Mouse (Mus musculus) hindbrain, embryonic 10.5 days (tissue): ENCODE measurements around the gene Olfr958. TPM values are rescaled to one million over a fixed set of nuclear protein-coding genes. Genes with fewer than 3 reads are reported as not detected.

Source experiments
- DNase-seq: peaks from one replicate; pipeline ENCODE4 v3.0.0-alpha.2; 2017; ENCODE audit warnings: low spot score
- H3K27ac ChIP-seq: fragments of 300-500 bp; sonication (generic); 2 replicates; pipeline ENCODE4 v1.5.1; 2016; ENCODE audit warnings: mild to moderate bottlenecking, moderate library complexity
- H3K27me3 ChIP-seq: fragments of 300-500 bp; sonication (generic); 2 replicates; pipeline ENCODE4 v1.6.1; 2016; ENCODE audit warnings: mild to moderate bottlenecking; ENCODE audit not compliant: poor library complexity, insufficient read depth, severe bottlenecking
- H3K36me3 ChIP-seq: fragments of 300-500 bp; sonication (generic); 2 replicates; pipeline ENCODE4 v1.6.1; 2016; ENCODE audit warnings: mild to moderate bottlenecking, moderate library complexity
- H3K4me1 ChIP-seq: fragments of 300-500 bp; sonication (generic); replicated peaks from 2 replicates; pipeline ENCODE4 v1.6.1; 2016; ENCODE audit warnings: mild to moderate bottlenecking
- H3K4me3 ChIP-seq: fragments of 300-500 bp; sonication (generic); 2 replicates; pipeline ENCODE4 v1.5.1; 2016; ENCODE audit warnings: mild to moderate bottlenecking, moderate library complexity
- H3K9me3 ChIP-seq: fragments of 300-500 bp; sonication (generic); 2 replicates; pipeline ENCODE4 v1.6.1; 2016; ENCODE audit warnings: mild to moderate bottlenecking, moderate library complexity
- WGBS: fragments of 180-500 bp; shearing (Covaris S2); methylation state at CpG from one replicate; pipeline ENCODE4 v1.1.7; 2016; 5-methylcytosine and 5-hydroxymethylcytosine counted together
- polyA plus RNA-seq: library from polyadenylated mRNA; unstranded; fragments of >200 nt; fragmentation: Nextera tagmentation; extraction: Ambion mirVana; gene quantifications from 2 replicates; pipeline ENCODE4 v1.2.1, GENCODE M21; 2016

Olfr958 gene
- polyA plus RNA-seq, 1 experiment from 2014 or later: not detected

DNA sequence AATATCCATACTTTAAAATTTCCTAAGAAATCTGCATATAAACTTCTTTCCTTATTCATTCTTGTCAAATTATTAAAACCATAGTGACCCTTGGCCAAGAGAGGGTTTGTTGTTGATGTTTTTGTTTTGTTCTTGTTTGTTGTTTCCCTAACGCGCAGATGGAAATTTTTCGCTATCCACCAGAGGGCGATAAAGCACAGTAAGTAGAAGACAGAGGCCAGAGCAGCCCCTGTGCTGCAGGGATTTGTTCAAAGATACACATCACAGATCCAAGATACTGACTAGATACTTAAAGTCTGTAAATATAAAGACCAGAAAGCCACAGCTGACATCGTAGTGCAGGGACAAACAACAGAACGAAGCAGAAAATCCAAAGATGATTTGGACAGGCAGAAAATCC, 44.9 kb downstream of the Olfr958 start:
- H3K4me1 ChIP-seq: no peaks in the 10 kb centered on the region
- 13% methylated on average over 6 of the region's 6 CpGs for whole genome bisulfite sequencing
- DNase-seq: peak; percentile 44

More for the DNA sequence above, 44.9 kb downstream of the Olfr958 start:
- Histone ChIP-seq H3K9me3 (no peaks in the 10 kb centered on the region), H3K27ac (no peak overlapping the region), H3K27me3 (no peaks in the 10 kb centered on the region), H3K36me3 (no peaks in the 10 kb centered on the region), H3K4me3 (no peak overlapping the region)

Other genes with a start within 250 kb of the Olfr958 start
- not detected in 2 replicates for gene Olfr948, start 228.0 kb downstream of the Olfr958 start, polyA plus RNA-seq
- gene Olfr951, start 166.6 kb downstream of the Olfr958 start, polyA plus RNA-seq: not detected in 2 replicates
- gene Olfr952, start 126.9 kb downstream of the Olfr958 start, polyA plus RNA-seq: not detected in 2 replicates
- gene Olfr954, start 97.4 kb downstream of the Olfr958 start, polyA plus RNA-seq: not detected in 2 replicates
- not detected in 2 replicates for gene Olfr955, start 82.1 kb downstream of the Olfr958 start, polyA plus RNA-seq
- not detected in 2 replicates for gene Olfr44, start 60.1 kb downstream of the Olfr958 start, polyA plus RNA-seq
- not detected in 2 replicates for gene Olfr957, start 38.2 kb downstream of the Olfr958 start, polyA plus RNA-seq
- gene Olfr959, start 21.5 kb upstream of the Olfr958 start, polyA plus RNA-seq: not detected in 2 replicates
- gene AW551984, start 50.3 kb upstream of the Olfr958 start, polyA plus RNA-seq: 6.0 and 10.1 TPM in 2 replicates
- not detected in 2 replicates for gene Olfr148, start 56.6 kb upstream of the Olfr958 start, polyA plus RNA-seq
- gene Olfr960, start 67.3 kb upstream of the Olfr958 start, polyA plus RNA-seq: not detected in 2 replicates
- gene Olfr961, start 91.0 kb upstream of the Olfr958 start, polyA plus RNA-seq: not detected in 2 replicates
- gene Olfr963, start 113.2 kb upstream of the Olfr958 start, polyA plus RNA-seq: not detected in 2 replicates
- gene Olfr149, start 153.1 kb upstream of the Olfr958 start, polyA plus RNA-seq: not detected in 2 replicates
- not detected in 2 replicates for gene Olfr965, start 157.3 kb upstream of the Olfr958 start, polyA plus RNA-seq
- gene Olfr150, start 176.9 kb upstream of the Olfr958 start, polyA plus RNA-seq: not detected in 2 replicates
- not detected in 2 replicates for gene Olfr967, start 192.2 kb upstream of the Olfr958 start, polyA plus RNA-seq
- not detected in 2 replicates for gene Olfr968, start 229.2 kb upstream of the Olfr958 start, polyA plus RNA-seq
- gene Olfr969, start 236.9 kb upstream of the Olfr958 start, polyA plus RNA-seq: not detected in 2 replicates